Comparison of ENCODE assay signal across 8 mouse cellular contexts in the genomic region with DNA sequence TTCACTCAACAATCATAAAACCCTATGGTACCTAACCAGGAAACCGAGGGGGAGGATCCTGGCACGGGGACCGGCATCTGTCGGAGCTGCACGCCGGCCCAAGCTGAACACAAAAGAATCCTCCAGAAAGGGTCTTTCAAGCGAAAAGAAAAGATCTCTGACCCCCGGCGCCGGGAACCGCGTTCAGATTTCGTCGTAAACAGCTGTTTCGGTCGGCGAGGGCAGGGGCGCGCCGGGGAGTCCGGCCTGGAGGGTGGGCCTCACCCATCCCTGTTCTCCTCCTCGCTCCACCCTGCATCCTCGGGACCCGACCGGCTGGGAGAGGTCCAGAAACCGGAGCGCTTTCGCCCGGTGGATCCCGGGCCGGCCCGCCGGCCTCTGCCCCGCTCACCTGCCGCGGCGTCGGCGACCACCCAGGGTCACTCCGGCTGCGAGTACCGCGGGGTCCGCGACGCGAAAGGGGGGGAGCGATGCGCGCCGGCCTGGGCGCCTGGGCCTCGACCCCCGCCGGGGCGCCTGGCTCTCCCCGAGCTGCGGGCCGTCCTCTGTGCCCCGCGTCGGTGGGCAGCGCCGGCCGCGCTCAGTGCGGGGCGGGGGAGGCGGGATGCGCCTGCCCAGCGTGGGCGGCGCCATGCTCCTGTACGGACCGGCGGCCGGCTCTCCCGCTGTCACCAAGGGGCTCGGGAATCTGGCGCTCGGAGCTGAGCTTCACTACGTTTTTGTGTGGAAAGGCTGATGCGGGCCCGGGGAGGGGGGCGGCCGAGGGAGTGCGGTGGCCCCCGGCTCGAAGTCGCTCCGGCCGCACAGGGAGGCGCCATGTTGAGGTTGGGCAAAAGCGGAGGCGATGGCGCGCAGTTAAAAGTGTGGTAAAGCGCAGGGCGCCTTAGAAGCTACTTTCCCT. TPM values are rescaled to one million over a fixed set of nuclear protein-coding genes. Genes with fewer than 3 reads are reported as not detected.
DNase-seq lines count a peak whose midpoint lies in the region; ATAC-seq lines count a peak whose summit lies in the region.

A gene (minus strand): TSS at position 585 of the 901 bp plus-strand sequence.

- peak; percentile 25 for DNase-seq in CD4-positive, CD25-positive, alpha-beta regulatory T cell, adult 2 months (ENCODE audit: low read depth, low spot score)
- DNase-seq in embryo, embryonic 9.5 days (ENCODE audit: extremely low spot score): peak; percentile 80
- peak; percentile 62 to 82 for DNase-seq in heart, adult 18-20 months
- DNase-seq in kidney, adult 18-20 months: peak; percentile 85
- DNase-seq in spleen, adult 12 weeks (ENCODE audit: low spot score): peak; percentile 27

- peak within 1 kb of the TSS; percentile 90 for H3K9ac ChIP-seq in limb, embryonic 12.5 days (replicated peaks)
- H3K9ac ChIP-seq in midbrain, embryonic 13.5 days (replicated peaks): peak within 1 kb of the TSS; percentile 89

- peaks cover 3% of the 10 kb centered on the region; the same call in 1 of the 2 replicates for H3K36me3 ChIP-seq in limb, embryonic 12.5 days
- peaks cover 8% of the 10 kb centered on the region; the same call in 1 of the 2 replicates for H3K36me3 ChIP-seq in midbrain, embryonic 13.5 days

- H3K27ac ChIP-seq in limb, embryonic 12.5 days: peak within 1 kb of the TSS; percentile 89
- H3K27ac ChIP-seq in midbrain, embryonic 13.5 days: peak within 1 kb of the TSS; percentile 91

- WGBS in limb, embryonic 12.5 days: under 1% methylated on average over 87 of the region's 99 CpGs
- WGBS in midbrain, embryonic 13.5 days: under 1% methylated on average over 97 of the region's 99 CpGs

- H3K27me3 ChIP-seq in limb, embryonic 12.5 days: 0 out of 2 replicates have a peak, but pooled peaks cover 6% of the 10 kb centered on the region
- peaks cover 5% of the 10 kb centered on the region; the same call in 1 of the 2 replicates for H3K27me3 ChIP-seq in midbrain, embryonic 13.5 days

- ATAC-seq in CD4-positive, CD25-positive, alpha-beta regulatory T cell, adult 4 months: no peak
- peak; percentile 86 for ATAC-seq in limb, embryonic 12.5 days (ENCODE audit: insufficient number of reproducible peaks, insufficient read depth, low FRiP score, low TSS enrichment, low read depth)
- peak; percentile 97 for ATAC-seq in midbrain, embryonic 13.5 days

- H3K4me2 ChIP-seq in limb, embryonic 12.5 days: peak within 1 kb of the TSS; percentile 64
- peak within 1 kb of the TSS; percentile 66 for H3K4me2 ChIP-seq in midbrain, embryonic 13.5 days (replicated peaks)

- no peaks in the 10 kb centered on the region for H3K9me3 ChIP-seq in limb, embryonic 12.5 days
- H3K9me3 ChIP-seq in midbrain, embryonic 13.5 days: no peaks in the 10 kb centered on the region

- H3K4me1 ChIP-seq in limb, embryonic 12.5 days (replicated peaks): peaks cover 14% of the 10 kb centered on the region
- H3K4me1 ChIP-seq in midbrain, embryonic 13.5 days (replicated peaks): peaks cover 25% of the 10 kb centered on the region

- H3K4me3 ChIP-seq in limb, embryonic 12.5 days (replicated peaks): peak within 1 kb of the TSS; percentile 87
- peak within 1 kb of the TSS; percentile 74 for H3K4me3 ChIP-seq in midbrain, embryonic 13.5 days (replicated peaks)

RNA-seq across cellular contexts. Expression of the gene that starts here (rescaled TPM):
- polyA plus RNA-seq in CD4-positive, CD25-positive, alpha-beta regulatory T cell, adult 4 months (2017; shearing (Covaris generic)): under 1 TPM in 1 of 2 experiments, not detected in 1; 0.73 TPM
- total RNA-seq in heart, adult 18-20 months (2021): 1 to 10 TPM; 6.8 to 7.2 TPM
- polyA plus RNA-seq in limb, embryonic 12.5 days (2016; fragmentation: Nextera tagmentation; extraction: Ambion mirVana): 77.5 and 79.3 TPM in 2 replicates
- polyA plus RNA-seq in midbrain, embryonic 13.5 days (2015; fragmentation: Nextera tagmentation; extraction: Ambion mirVana): 74.4 and 75.8 TPM in 2 replicates

Comparison
In these comparisons a context has a peak if more than half of its experiments do, and no peak if none do; other contexts are left out.
1. RNA of the gene that starts here (polyA plus RNA-seq): 77.5 to 79.3 TPM in limb, embryonic 12.5 days and 74.4 to 75.8 TPM in midbrain, embryonic 13.5 days; 0.73 TPM in CD4-positive, CD25-positive, alpha-beta regulatory T cell, adult 4 months; every median in the first group is over 10 times any median in the second.
2. DNase-seq: peak in every context shown above with its lines; median percentile 85 in kidney, adult 18-20 months; 80 in embryo, embryonic 9.5 days; 72 in heart, adult 18-20 months; 27 in spleen, adult 12 weeks; 25 in CD4-positive, CD25-positive, alpha-beta regulatory T cell, adult 2 months.